Mouse (Mus musculus): ENCODE data around the gene Snx32. TPM values are rescaled to one million over a fixed set of nuclear protein-coding genes. Genes with fewer than 3 reads are reported as not detected.

The Snx32 gene
- polyA plus RNA-seq (2016; fragmentation: Nextera tagmentation; extraction: Ambion mirVana): 35.9 and 36.0 TPM in 2 replicates

DNA sequence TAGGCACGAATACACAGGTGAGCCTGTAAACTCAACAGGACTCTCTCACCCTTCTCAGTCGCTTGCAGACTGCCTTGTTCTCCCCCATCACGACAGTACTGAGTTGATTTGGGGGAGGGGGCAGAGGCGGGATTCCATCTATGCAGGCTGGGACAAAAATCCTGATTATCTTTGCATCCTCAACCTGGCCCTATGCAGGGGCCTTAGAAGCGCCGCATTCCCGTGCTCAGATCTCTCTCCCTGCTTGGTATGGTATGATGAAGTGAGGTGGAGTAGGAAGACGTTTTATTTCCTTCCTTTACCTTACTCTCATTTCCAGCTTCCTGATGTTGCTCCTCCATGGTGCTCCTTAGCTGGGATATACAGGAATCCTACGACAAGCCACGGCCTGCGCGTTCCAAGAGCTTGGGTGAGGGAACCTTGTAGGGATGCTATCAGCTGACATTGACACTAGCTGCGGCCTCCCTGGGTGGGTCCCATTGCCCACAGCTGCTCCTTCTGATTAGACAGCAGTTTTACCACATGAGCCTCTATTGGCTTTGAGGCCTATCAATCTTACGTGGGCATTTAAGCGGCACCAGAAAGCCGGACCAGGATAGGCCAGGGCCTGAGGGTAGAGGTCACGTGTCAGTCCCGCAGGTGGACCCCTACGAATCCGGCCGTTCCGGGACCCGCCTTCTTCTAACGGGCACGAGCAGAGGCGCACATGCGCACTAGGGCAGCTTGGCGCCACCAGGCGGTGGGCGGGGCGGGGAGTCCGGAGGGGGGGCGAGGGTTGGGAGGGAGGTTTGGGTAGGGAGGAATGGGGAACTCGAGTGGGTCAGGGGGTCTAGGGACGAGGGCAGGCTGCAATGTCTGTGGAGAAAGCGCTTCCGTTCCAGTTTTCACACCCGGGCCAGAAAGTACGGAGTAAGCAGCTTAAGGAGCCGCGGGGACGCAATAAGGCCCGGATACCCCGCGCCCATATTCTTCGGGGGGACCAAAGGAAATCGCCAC lies at the start of gene Snx32:
Gene Snx32, minus strand, starts transcription at position 508 of the 996 bp plus-strand sequence.
- peak within 1 kb of the TSS; percentile 50 for H3K4me3 ChIP-seq
- peak within 1 kb of the TSS; percentile 66 for H3K27ac ChIP-seq (replicated peaks)
- peak within 1 kb of the TSS; percentile 76 for H3K4me2 ChIP-seq (replicated peaks)
- 4% methylated on average over 47 of the region's 47 CpGs for WGBS
- no peaks in the 10 kb centered on the region for H3K36me3 ChIP-seq
- peaks cover 21% of the 10 kb centered on the region for H3K4me1 ChIP-seq
- no peaks in the 10 kb centered on the region for H3K27me3 ChIP-seq
- H3K9ac ChIP-seq (replicated peaks): peak within 1 kb of the TSS; percentile 54
- peaks cover 7% of the 10 kb centered on the region; the same call in 1 of the 2 replicates for H3K9me3 ChIP-seq
- peak; percentile 100 for ATAC-seq (ENCODE audit: low FRiP score, low read depth)

DNA sequence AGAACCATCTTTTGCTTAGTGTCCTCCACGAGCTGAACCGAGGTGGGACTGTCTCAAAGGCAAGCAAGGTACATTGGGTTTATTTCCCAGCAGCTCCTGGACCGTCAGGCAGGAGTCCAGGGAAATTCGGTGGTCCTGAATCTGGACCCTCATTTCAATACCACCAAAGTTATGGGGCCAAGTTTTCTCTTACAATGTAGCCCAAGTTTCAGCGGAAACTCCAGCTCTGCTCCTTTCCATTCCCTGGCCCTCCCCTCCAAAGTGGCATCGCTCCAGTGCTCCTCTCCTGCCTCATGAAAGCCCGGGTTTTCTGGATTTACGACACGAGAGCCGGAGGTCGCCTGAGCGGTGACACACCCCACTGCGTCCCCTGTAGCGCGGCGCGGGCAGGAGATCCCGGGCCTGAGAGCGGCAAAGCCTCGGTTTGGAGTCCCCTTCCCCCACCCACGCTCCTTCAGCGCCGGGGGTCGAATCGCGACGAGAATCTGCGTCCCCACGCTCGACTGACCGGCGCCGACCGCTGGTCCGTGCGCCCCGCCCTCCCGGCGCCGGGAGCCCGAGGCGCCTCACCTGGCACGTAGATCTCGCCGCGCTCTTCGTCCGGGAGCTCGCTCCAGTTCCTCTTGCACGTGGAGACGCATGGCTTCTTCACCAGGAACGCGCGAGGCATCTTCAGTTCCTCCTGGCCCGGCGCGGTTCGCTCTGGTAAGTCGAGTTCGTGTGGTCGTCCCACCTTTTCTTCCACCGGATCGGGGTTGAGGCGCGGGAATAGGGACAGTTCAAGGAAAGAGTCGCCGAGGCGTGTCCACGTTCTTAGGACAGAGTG lies 49.5 kb upstream of the Snx32 start:
- Histone ChIP-seq H3K36me3 (no peaks in the 10 kb centered on the region), H3K9ac (replicated peaks) (no peak overlapping the region), H3K4me2 (replicated peaks) (peak overlapping the region; percentile 51), H3K4me1 (peaks cover 14% of the 10 kb centered on the region), H3K9me3 (no peaks in the 10 kb centered on the region), H3K27me3 (peaks cover 93% of the 10 kb centered on the region), H3K4me3 (peak overlapping the region; percentile 34), H3K27ac (replicated peaks) (no peak overlapping the region)
- 1% methylated on average over 66 of the region's 69 CpGs for WGBS
- no peak for ATAC-seq (ENCODE audit: low FRiP score, low read depth)

DNA sequence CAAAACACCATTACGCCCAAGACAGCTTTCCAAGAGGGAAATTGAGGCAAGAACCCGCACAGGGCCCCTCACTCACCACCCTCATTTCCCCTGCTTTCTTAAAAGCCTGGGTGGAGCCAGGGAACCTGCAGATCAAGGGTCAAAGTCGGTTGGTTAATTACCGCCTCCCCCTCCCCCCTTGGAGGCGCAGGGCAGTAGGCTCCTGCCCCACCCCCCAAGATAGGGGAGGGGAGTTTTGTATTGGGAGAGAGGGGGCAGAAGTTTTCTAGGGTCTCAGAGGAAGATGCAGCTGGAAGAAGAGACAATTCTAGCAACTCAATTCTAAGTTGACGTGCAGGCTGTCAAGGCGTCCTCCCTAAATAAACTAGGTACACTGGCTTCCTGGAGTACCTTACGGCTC lies 48.9 kb upstream of the Snx32 start:
- Histone ChIP-seq H3K4me1 (peaks cover 14% of the 10 kb centered on the region), H3K36me3 (no peaks in the 10 kb centered on the region), H3K9ac (replicated peaks) (no peak overlapping the region), H3K4me3 (no peak overlapping the region), H3K27me3 (peaks cover 89% of the 10 kb centered on the region), H3K27ac (replicated peaks) (no peak overlapping the region), H3K9me3 (no peaks in the 10 kb centered on the region), H3K4me2 (replicated peaks) (no peak overlapping the region)
- WGBS: 18% methylated on average over 8 of the region's 8 CpGs
- ATAC-seq (ENCODE audit: low FRiP score, low read depth): no peak

DNA sequence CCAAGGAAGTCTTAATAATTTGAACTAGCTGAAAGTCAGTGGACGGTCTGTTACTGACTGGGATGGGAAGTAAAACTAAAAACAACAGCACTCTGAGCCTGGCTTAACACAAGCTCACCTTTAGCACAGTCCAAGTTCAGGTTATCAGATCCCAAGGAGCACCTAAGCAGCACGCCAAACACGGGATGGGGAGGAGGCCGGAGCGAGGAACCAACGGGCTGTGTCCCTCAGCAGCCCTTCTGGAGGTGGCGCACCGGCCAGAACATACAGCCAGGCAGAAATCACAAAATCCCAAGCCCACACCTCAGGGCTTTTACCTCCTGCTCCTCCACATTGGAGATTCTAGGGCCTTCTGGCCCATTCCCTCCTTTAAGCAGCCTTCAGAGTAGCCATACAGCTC lies 48.4 kb upstream of the Snx32 start:
- Histone ChIP-seq H3K4me1 (peaks cover 14% of the 10 kb centered on the region), H3K4me3 (no peak overlapping the region), H3K4me2 (replicated peaks) (no peak overlapping the region), H3K9me3 (no peaks in the 10 kb centered on the region), H3K27me3 (peaks cover 85% of the 10 kb centered on the region), H3K27ac (replicated peaks) (no peak overlapping the region), H3K9ac (replicated peaks) (no peak overlapping the region), H3K36me3 (no peaks in the 10 kb centered on the region)
- ATAC-seq (ENCODE audit: low FRiP score, low read depth): no peak
- WGBS: 67% methylated on average over 8 of the region's 8 CpGs

DNA sequence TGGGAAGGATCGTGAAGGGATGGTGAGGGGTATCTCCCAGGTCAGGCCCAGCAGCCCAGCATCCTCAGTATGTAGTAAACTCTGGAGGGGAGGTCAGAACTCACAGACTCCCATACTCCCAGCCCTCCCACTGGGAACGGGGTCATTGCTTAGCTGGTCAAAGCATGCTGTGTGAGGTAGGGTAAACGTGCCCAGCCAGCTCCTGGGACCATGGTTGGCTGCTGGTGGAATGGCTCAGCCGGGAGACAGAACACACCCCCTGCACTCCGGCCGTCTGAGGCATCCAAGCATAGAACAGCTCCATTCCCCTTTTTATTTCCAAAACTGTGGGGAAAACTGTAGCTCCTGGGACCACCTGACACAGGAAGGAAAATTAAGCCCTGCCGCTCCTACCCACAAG lies 47.8 kb upstream of the Snx32 start:
- ATAC-seq (ENCODE audit: low FRiP score, low read depth): no peak
- WGBS: 36% methylated on average over 7 of the region's 7 CpGs
- H3K4me2 ChIP-seq (replicated peaks): no peak overlapping the region

DNA sequence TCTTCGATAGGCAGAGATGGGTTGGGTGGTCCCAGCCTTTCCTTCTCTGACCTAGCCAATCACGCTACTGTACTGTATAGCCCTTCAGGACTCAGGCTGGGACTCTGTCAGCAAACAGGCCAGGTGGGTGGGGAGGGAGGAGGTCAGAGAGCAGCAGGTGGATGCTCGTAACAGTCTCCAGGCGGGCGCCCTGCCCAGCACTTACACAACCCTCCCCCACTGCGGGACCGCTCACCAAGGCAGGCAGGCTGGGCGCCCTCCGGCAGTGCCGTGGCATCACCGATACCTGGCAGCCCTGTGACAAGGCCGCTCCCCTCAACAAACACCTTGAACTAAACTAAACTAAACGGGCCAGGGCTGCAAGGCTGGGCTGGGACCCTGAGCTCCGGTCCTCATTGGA lies 43.9 kb upstream of the Snx32 start:
- Histone ChIP-seq H3K9me3 (no peaks in the 10 kb centered on the region), H3K27me3 (peaks cover 53% of the 10 kb centered on the region), H3K36me3 (no peaks in the 10 kb centered on the region), H3K4me3 (no peak overlapping the region), H3K9ac (replicated peaks) (no peak overlapping the region), H3K4me1 (no peaks in the 10 kb centered on the region), H3K27ac (replicated peaks) (no peak overlapping the region), H3K4me2 (replicated peaks) (no peak overlapping the region)
- WGBS: 82% methylated on average over 14 of the region's 14 CpGs
- ATAC-seq (ENCODE audit: low FRiP score, low read depth): no peak

More for the DNA sequence above, 47.8 kb upstream of the Snx32 start:
- Histone ChIP-seq H3K36me3 (no peaks in the 10 kb centered on the region), H3K4me1 (peaks cover 14% of the 10 kb centered on the region), H3K4me3 (no peak overlapping the region), H3K9ac (replicated peaks) (no peak overlapping the region), H3K27ac (replicated peaks) (no peak overlapping the region), H3K27me3 (peaks cover 83% of the 10 kb centered on the region), H3K9me3 (no peaks in the 10 kb centered on the region)

DNA sequence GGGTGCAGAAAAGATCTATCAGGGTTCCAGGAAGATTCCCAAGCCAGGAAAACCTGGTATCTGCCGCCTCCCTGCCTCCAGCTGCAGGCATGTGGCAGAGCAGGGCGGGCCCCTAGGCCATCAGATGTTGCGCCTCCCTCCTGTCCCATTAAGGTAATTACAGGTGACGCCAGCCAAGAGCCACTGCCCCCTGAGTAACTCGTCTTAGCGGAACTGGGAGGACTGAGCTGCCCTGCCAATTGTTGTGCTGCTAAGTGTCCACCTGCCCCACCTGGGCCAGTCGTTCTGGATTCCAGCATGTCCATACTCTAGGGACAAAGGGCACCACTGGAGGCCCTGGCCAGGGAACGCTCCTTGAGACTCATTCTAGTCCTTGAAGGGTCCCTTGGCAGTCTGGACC lies 43.5 kb upstream of the Snx32 start:
- Histone ChIP-seq H3K36me3 (no peaks in the 10 kb centered on the region), H3K9ac (replicated peaks) (no peak overlapping the region), H3K27me3 (peaks cover 49% of the 10 kb centered on the region), H3K4me1 (no peaks in the 10 kb centered on the region), H3K27ac (replicated peaks) (no peak overlapping the region), H3K9me3 (no peaks in the 10 kb centered on the region), H3K4me3 (no peak overlapping the region), H3K4me2 (replicated peaks) (no peak overlapping the region)
- 60% methylated on average over 8 of the region's 8 CpGs for WGBS
- no peak for ATAC-seq (ENCODE audit: low FRiP score, low read depth)

DNA sequence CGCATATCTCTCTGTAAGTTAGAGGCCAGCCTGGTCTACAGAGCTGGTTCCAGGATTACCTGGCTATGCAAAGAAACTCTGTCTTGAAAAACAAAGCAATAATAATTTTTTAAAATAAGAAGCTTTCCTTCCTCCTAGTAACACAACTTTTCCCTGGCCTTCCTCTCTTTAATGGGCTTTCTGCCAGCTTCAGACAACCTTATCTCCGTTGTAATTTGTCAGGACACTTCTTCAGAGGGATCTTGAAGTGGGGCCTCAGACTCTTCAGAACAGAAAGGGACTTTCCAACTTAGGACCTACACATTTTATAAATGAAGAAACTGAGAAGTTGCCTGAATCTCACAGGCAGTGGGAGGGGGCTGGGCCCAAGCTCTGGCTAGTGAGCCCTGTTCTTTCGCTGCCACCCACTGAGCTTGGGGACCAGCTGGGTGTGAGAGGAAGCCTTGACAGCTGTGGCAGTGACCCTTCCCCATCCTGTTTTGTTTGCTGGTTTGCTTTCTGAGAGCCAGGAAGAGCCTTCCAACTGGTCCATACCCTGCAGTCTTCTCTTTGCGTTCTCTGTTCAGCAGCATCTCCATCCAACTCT lies 37.2 kb upstream of the Snx32 start:
- Histone ChIP-seq H3K4me2 (replicated peaks) (no peak overlapping the region), H3K4me1 (no peaks in the 10 kb centered on the region), H3K27ac (replicated peaks) (no peak overlapping the region), H3K9ac (replicated peaks) (no peak overlapping the region), H3K9me3 (no peaks in the 10 kb centered on the region), H3K4me3 (no peak overlapping the region), H3K36me3 (no peaks in the 10 kb centered on the region), H3K27me3 (0 out of 2 replicates have a peak, but pooled peaks cover 5% of the 10 kb centered on the region)
- no peak for ATAC-seq (ENCODE audit: low FRiP score, low read depth)
- 82% methylated on average over 4 of the region's 4 CpGs for WGBS

DNA sequence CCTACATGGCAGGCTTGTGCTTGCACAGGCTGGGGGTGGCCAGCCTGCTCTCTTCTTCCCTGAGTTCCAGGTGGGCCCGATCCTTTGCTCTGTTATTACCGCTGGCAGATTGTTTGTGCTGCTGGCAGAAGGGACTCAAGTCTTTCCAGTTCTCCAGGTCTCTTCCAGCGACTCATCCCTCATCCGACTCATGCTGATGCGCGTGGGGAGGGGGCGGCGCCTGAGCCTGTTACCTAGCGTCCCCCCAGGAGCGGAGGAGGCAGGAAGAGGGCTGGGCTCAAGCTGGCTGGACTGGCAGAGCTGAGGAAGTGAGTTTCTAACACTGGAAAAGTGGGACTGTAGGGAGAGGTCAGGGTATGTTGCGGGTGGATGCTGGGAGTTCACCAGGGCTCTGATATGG lies 33.7 kb upstream of the Snx32 start:
- 58% methylated on average over 11 of the region's 11 CpGs for WGBS

DNA sequence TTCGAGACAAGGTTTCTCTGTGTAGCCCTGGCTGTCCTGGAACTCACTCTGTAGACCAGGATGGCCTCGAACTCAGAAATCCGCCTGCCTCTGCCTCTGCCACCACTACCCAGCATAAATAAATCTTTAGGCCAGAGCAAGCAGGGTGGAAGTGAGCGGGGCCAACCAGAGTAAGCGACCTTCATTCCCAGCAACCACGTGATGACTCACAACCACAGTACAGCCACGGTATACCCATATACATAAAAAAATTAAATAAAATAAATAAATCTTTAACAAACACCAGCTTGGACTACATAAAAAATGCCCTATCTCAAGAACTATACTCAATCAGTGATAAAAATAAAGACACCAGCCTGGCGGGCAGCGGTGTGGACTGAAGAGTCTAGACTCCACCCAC lies 33.0 kb upstream of the Snx32 start:
- no peak overlapping the region for H3K4me2 ChIP-seq (replicated peaks)
- no peak for ATAC-seq (ENCODE audit: low FRiP score, low read depth)
- 90% methylated on average over 9 of the region's 9 CpGs for WGBS
- no peaks in the 10 kb centered on the region for H3K27me3 ChIP-seq
- no peaks in the 10 kb centered on the region for H3K9me3 ChIP-seq
- H3K4me1 ChIP-seq: no peaks in the 10 kb centered on the region
- H3K4me3 ChIP-seq: no peak overlapping the region
- H3K27ac ChIP-seq (replicated peaks): no peak overlapping the region
- H3K9ac ChIP-seq (replicated peaks): no peak overlapping the region
- H3K36me3 ChIP-seq: no peaks in the 10 kb centered on the region

More for the DNA sequence above, 33.7 kb upstream of the Snx32 start:
- Histone ChIP-seq H3K4me2 (replicated peaks) (no peak overlapping the region), H3K4me3 (no peak overlapping the region), H3K36me3 (no peaks in the 10 kb centered on the region), H3K27ac (replicated peaks) (no peak overlapping the region), H3K9me3 (no peaks in the 10 kb centered on the region), H3K27me3 (no peaks in the 10 kb centered on the region), H3K9ac (replicated peaks) (no peak overlapping the region), H3K4me1 (no peaks in the 10 kb centered on the region)
- no peak for ATAC-seq (ENCODE audit: low FRiP score, low read depth)

DNA sequence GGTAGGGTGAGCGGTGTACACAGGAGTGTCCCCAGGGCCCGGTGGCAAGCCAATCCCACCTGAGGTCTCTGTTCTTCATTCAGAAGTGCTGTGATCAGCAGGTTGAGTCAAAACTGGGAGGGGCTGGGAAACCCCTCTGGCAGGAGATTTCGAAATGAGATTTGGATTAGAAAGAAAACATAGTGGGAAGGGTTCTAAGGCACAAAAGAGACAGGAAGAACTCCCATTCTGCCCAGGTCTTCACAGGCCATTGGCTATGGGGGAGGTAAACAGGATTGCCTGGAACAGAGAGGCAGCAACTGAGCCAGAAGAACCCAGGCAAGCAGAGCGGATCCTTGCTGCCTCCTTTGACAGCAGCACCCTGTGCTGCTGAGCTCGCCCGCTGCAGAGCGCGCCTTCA lies 28.4 kb upstream of the Snx32 start:
- Histone ChIP-seq H3K27ac (replicated peaks) (no peak overlapping the region), H3K4me1 (no peaks in the 10 kb centered on the region), H3K27me3 (0 out of 2 replicates have a peak, but pooled peaks cover 8% of the 10 kb centered on the region), H3K9ac (replicated peaks) (no peak overlapping the region), H3K4me3 (no peak overlapping the region), H3K36me3 (no peaks in the 10 kb centered on the region), H3K9me3 (no peaks in the 10 kb centered on the region), H3K4me2 (replicated peaks) (no peak overlapping the region)
- no peak for ATAC-seq (ENCODE audit: low FRiP score, low read depth)
- 65% methylated on average over 8 of the region's 8 CpGs for WGBS

Measured in midbrain, embryonic 12.5 days (tissue).